Mouse (Mus musculus): ENCODE results near the gene Vmn2r48.
"Not testable (repeated sequence)": the region's sequence is repeated elsewhere in the genome, so short reads cannot be mapped to it uniquely, and the experiment has no call there.

The Vmn2r48 gene

GRCm38 (mm10) chr7:9953485-9953884 is at the start of gene Vmn2r48:
Gene Vmn2r48 (minus strand): TSS chr7:9953585.
- not testable (repeated sequence) for DNase-seq (ENCODE audit: low read depth, low spot score)

GRCm38 (mm10) chr7:9992157-9992556 is 38.8 kb upstream of the Vmn2r48 start, which contains the start of gene Vmn2r49:
Gene Vmn2r49 (minus strand): TSS chr7:9992257.
- not testable (repeated sequence) for DNase-seq (ENCODE audit: low read depth, low spot score)
